Mouse (Mus musculus): Measurements from ENCODE around the gene Nova1.

The Nova1 gene

DNA sequence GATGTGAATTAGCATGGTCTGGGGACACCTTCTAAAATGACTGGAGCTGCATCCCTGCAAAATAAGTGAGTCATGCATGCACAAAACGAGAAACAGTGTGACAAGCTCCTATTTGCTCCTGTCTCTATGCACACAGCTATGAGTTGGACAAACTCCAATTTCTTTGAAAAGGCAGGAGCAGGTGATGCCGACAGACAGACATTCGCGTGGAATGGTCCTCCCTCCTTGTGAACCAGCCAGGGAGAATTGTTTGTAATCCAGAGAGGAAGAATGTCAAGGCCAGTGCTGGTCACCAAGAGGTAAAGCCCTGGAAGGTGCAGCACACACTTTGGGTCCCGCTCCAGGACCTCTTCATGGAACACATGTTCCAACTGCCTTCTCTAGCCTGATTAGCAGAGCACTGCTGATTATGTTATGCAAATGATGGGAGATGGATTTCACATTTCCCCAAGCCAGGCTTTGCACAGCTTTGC is 172.6 kb downstream of the Nova1 start:
- DNase-seq = no peak

GRCm38 (mm10) chr12:46645365-46645962 is 173.3 kb downstream of the Nova1 start:
- no peak for DNase-seq
